Mouse (Mus musculus): ENCODE measurements around the gene Zfand2a. TPM values are rescaled to one million over a fixed set of nuclear protein-coding genes. Genes with fewer than 3 reads are reported as not detected.

Zfand2a gene
- polyA plus RNA-seq, 1 experiment from 2014 or later, result 6.0 TPM

- peak; percentile 39; the same call in 1 of the 2 replicates for ATAC-seq
- H3K27ac ChIP-seq, result no peak within 1 kb of the TSS
- peaks cover 41% of the 10 kb centered on the region for H3K4me1 ChIP-seq (replicated peaks)
- H3K27me3 ChIP-seq (replicated peaks), result no peaks in the 10 kb centered on the region
- H3K4me3 ChIP-seq (replicated peaks), result peak within 1 kb of the TSS; percentile 19
- WGBS, result 46% methylated on average over 21 of the region's 21 CpGs
- H3K4me2 ChIP-seq (replicated peaks), result peak within 1 kb of the TSS; percentile 53
- peak within 1 kb of the TSS; percentile 40; the same call in 1 of the 2 replicates for H3K9ac ChIP-seq
- no peaks in the 10 kb centered on the region for H3K9me3 ChIP-seq
- H3K36me3 ChIP-seq, result no peaks in the 10 kb centered on the region
Measured at GRCm38 (mm10) chr5:139423026-139423865, 61.1 kb downstream of the Zfand2a start, which contains the start of gene Gper1. TSS of gene Gper1 (plus strand) at chr5:139423151.

Other genes starting within 250 kb of the Zfand2a start
- gene Get4, start 232.2 kb downstream of the Zfand2a start, polyA plus RNA-seq (2015; fragmentation: Nextera tagmentation; extraction: Ambion mirVana), result 147 and 148 TPM in 2 replicates
- gene Adap1, start 158.9 kb downstream of the Zfand2a start, polyA plus RNA-seq (2015; fragmentation: Nextera tagmentation; extraction: Ambion mirVana), result 20.1 and 20.5 TPM in 2 replicates
- 162 and 168 TPM in 2 replicates for gene Cox19, start 133.1 kb downstream of the Zfand2a start, polyA plus RNA-seq (2015; fragmentation: Nextera tagmentation; extraction: Ambion mirVana)
- 23.5 and 25.8 TPM in 2 replicates for gene Cyp2w1, start 131.9 kb downstream of the Zfand2a start, polyA plus RNA-seq (2015; fragmentation: Nextera tagmentation; extraction: Ambion mirVana)
- 2.2 and 2.7 TPM in 2 replicates for gene Gpr146, start 106.9 kb downstream of the Zfand2a start, polyA plus RNA-seq (2015; fragmentation: Nextera tagmentation; extraction: Ambion mirVana)
- 0.81 and 0.85 TPM in 2 replicates for gene C130050O18Rik, start 79.3 kb downstream of the Zfand2a start, polyA plus RNA-seq (2015; fragmentation: Nextera tagmentation; extraction: Ambion mirVana)
- 2.1 TPM in 2 replicates for gene Gper1, start 61.4 kb downstream of the Zfand2a start, polyA plus RNA-seq (2015; fragmentation: Nextera tagmentation; extraction: Ambion mirVana)
- gene 3110082I17Rik, start 24.0 kb downstream of the Zfand2a start, polyA plus RNA-seq (2015; fragmentation: Nextera tagmentation; extraction: Ambion mirVana), result 31.8 and 38.4 TPM in 2 replicates
- gene Uncx, start 58.9 kb upstream of the Zfand2a start, polyA plus RNA-seq (2015; fragmentation: Nextera tagmentation; extraction: Ambion mirVana), result 0.23 TPM in 1 of 2 replicates, not detected in the other